In genomic region chr9:16214731-16215681, GRCm38 (mm10) we compare ENCODE assay signal across 8 mouse cellular contexts.
DNase-seq lines count a peak whose midpoint lies in the region; ATAC-seq and TF ChIP-seq lines count a peak whose summit lies in the region.

No protein-coding gene starts in this region.

- peak; percentile 96 for ATAC-seq in heart, embryonic 12.5 days (ENCODE audit: insufficient number of reproducible peaks, low FRiP score)
- peak; percentile 77 for ATAC-seq in kidney, postnatal 0 days (replicated peaks; ENCODE audit: low FRiP score, low read depth)
- ATAC-seq in liver, embryonic 14.5 days (ENCODE audit: insufficient read depth): peak; percentile 84
- peak; percentile 96 for ATAC-seq in monocyte, adult 5-6 weeks (replicated peaks; ENCODE audit: insufficient number of reproducible peaks, low FRiP score, low TSS enrichment, poor library complexity, severe bottlenecking)
- ATAC-seq in stomach, postnatal 0 days (ENCODE audit: low FRiP score, low TSS enrichment): peak; percentile 73

- no peak overlapping the region; the same call in 1 of the 2 replicates for H3K4me2 ChIP-seq in heart, embryonic 12.5 days
- H3K4me2 ChIP-seq in kidney, postnatal 0 days (ENCODE audit: low read length): no peak overlapping the region
- H3K4me2 ChIP-seq in liver, embryonic 14.5 days (ENCODE audit: low read depth): peak overlapping the region; percentile 44
- H3K4me2 ChIP-seq in stomach, postnatal 0 days (replicated peaks; ENCODE audit: low read depth): no peak overlapping the region

- no peaks in the 10 kb centered on the region for H3K27me3 ChIP-seq in erythroblast, embryonic 14.5 days (ENCODE audit: control insufficient read depth)
- H3K27me3 ChIP-seq in heart, embryonic 12.5 days (replicated peaks): no peaks in the 10 kb centered on the region
- no peaks in the 10 kb centered on the region for H3K27me3 ChIP-seq in kidney, postnatal 0 days (ENCODE audit: insufficient read depth, low read length)
- H3K27me3 ChIP-seq in liver, embryonic 14.5 days (ENCODE audit: control insufficient read depth, insufficient read depth, low read length): no peaks in the 10 kb centered on the region
- H3K27me3 ChIP-seq in stomach, postnatal 0 days (ENCODE audit: control insufficient read depth, insufficient read depth, low read length): no peaks in the 10 kb centered on the region

- peak overlapping the region; percentile 61 for H3K27ac ChIP-seq in heart, embryonic 12.5 days (ENCODE audit: poor library complexity, severe bottlenecking)
- H3K27ac ChIP-seq in kidney, postnatal 0 days: peak overlapping the region; percentile 47; the same call in 1 of the 2 replicates
- H3K27ac ChIP-seq in liver, embryonic 14.5 days: peak overlapping the region; percentile 45
- no peak overlapping the region for H3K27ac ChIP-seq in stomach, postnatal 0 days (replicated peaks)

- peak; percentile 25 for DNase-seq in testis, postnatal 14 days (ENCODE audit: low spot score)
- DNase-seq in testis, postnatal 10 days (ENCODE audit: low spot score): no peak
- DNase-seq in kidney, postnatal 0 days (ENCODE audit: low spot score): peak; percentile 70
- DNase-seq in liver, embryonic 14.5 days (ENCODE audit: low read depth in 3 of 3, low spot score in 3 of 3): peak; percentile 51 to 59 (median 58)
- DNase-seq in stomach, postnatal 0 days (ENCODE audit: low spot score): peak; percentile 30

- no peak for TF ChIP-seq CTCF in kidney, postnatal 0 days (IDR thresholded peaks at IDR 0.05; ENCODE audit: low read depth)
- no peak for TF ChIP-seq CTCF in liver, embryonic 14.5 days (IDR thresholded peaks at IDR 0.05; ENCODE audit: low read depth)
- TF ChIP-seq CTCF in stomach, postnatal 0 days (IDR thresholded peaks at IDR 0.05; ENCODE audit: low read depth): no peak

- H3K4me1 ChIP-seq in erythroblast, embryonic 14.5 days (ENCODE audit: control insufficient read depth): peaks cover 39% of the 10 kb centered on the region
- peaks cover 34% of the 10 kb centered on the region for H3K4me1 ChIP-seq in heart, embryonic 12.5 days (replicated peaks)
- H3K4me1 ChIP-seq in kidney, postnatal 0 days (replicated peaks; ENCODE audit: insufficient read depth, low read length): peaks cover 9% of the 10 kb centered on the region
- H3K4me1 ChIP-seq in liver, embryonic 14.5 days (replicated peaks; ENCODE audit: control insufficient read depth in 2 of 2, insufficient read depth in 2 of 2, low read length in 1 of 2): peaks cover 32% of the 10 kb centered on the region in 2 experiments
- H3K4me1 ChIP-seq in stomach, postnatal 0 days (replicated peaks; ENCODE audit: control insufficient read depth, insufficient read depth): 0 out of 2 replicates have a peak, but pooled peaks cover 2% of the 10 kb centered on the region

- WGBS in heart, embryonic 12.5 days: 21% methylated on average over 7 of the region's 7 CpGs
- 47% methylated on average over 7 of the region's 7 CpGs for WGBS in kidney, postnatal 0 days
- WGBS in liver, embryonic 14.5 days (ENCODE audit: insufficient replicate concordance): 11% methylated on average over 7 of the region's 7 CpGs
- WGBS in stomach, postnatal 0 days: 34% methylated on average over 7 of the region's 7 CpGs

- H3K4me3 ChIP-seq in erythroblast, embryonic 14.5 days (replicated peaks): peak overlapping the region; percentile 29
- H3K4me3 ChIP-seq in heart, embryonic 12.5 days: no peak overlapping the region
- no peak overlapping the region for H3K4me3 ChIP-seq in kidney, postnatal 0 days (replicated peaks; ENCODE audit: low read depth, low read length)
- no peak overlapping the region for H3K4me3 ChIP-seq in liver, embryonic 14.5 days (ENCODE audit: insufficient read depth in 1 of 2, low read depth in 2 of 2, low read length in 2 of 2)
- no peak overlapping the region for H3K4me3 ChIP-seq in stomach, postnatal 0 days (ENCODE audit: low read depth, low read length)

- H3K9me3 ChIP-seq in erythroblast, embryonic 14.5 days (ENCODE audit: control insufficient read depth, low read length): no peaks in the 10 kb centered on the region
- H3K9me3 ChIP-seq in heart, embryonic 12.5 days (replicated peaks): no peaks in the 10 kb centered on the region
- no peaks in the 10 kb centered on the region for H3K9me3 ChIP-seq in kidney, postnatal 0 days (replicated peaks; ENCODE audit: low read length)
- H3K9me3 ChIP-seq in liver, embryonic 14.5 days (ENCODE audit: control insufficient read depth, low read length): no peaks in the 10 kb centered on the region
- H3K9me3 ChIP-seq in stomach, postnatal 0 days (ENCODE audit: control insufficient read depth, low read length): no peaks in the 10 kb centered on the region

- no peaks in the 10 kb centered on the region for H3K36me3 ChIP-seq in erythroblast, embryonic 14.5 days (ENCODE audit: control insufficient read depth)
- no peaks in the 10 kb centered on the region for H3K36me3 ChIP-seq in heart, embryonic 12.5 days
- H3K36me3 ChIP-seq in kidney, postnatal 0 days (ENCODE audit: insufficient read depth, low read length): no peaks in the 10 kb centered on the region
- no peaks in the 10 kb centered on the region for H3K36me3 ChIP-seq in liver, embryonic 14.5 days (replicated peaks; ENCODE audit: control insufficient read depth, insufficient read depth, low read depth)
- no peaks in the 10 kb centered on the region for H3K36me3 ChIP-seq in stomach, postnatal 0 days (ENCODE audit: control insufficient read depth, insufficient read depth, low read length)

- TF ChIP-seq EP300 in liver, embryonic 14.5 days (IDR thresholded peaks at IDR 0.05; ENCODE audit: low read depth): peak; percentile 60
- no peak for TF ChIP-seq EP300 in stomach, postnatal 0 days (optimal IDR thresholded peaks at IDR 0.05)

- H3K9ac ChIP-seq in heart, embryonic 12.5 days: no peak overlapping the region
- no peak overlapping the region for H3K9ac ChIP-seq in kidney, postnatal 0 days (ENCODE audit: low read depth, low read length)
- peak overlapping the region; percentile 37; the same call in 1 of the 2 replicates for H3K9ac ChIP-seq in liver, embryonic 14.5 days (replicated peaks)
- no peak overlapping the region for H3K9ac ChIP-seq in stomach, postnatal 0 days (ENCODE audit: low read length)
